Mouse (Mus musculus): ENCODE measurements around the gene Fkbpl. TPM values are rescaled to one million over a fixed set of nuclear protein-coding genes. Genes with fewer than 3 reads are reported as not detected.

Fkbpl gene
- 1.8 and 2.4 TPM in 2 replicates for polyA plus RNA-seq (2012; rRNA removed; ENCODE audit: low replicate concordance)

DNA sequence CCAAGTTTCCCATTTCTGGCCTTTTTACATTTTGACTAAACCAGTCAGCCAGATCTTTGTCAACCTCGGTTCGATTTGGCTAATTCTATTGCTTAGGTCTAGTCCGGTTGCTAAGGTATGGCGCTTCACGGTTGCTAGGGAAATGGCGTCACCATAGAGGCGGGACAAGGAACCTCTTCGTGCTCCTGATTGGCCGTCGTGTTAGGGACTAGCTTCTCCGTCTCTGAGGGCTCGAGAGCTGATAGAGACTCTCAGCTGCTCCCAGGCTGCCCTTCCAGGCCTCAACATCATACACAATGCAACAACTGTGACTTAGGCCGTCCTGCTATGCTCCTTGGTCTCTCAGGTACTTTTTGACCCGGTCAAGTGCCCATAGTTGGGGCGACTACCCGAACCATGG, at the start of gene Fkbpl:
Gene Fkbpl (plus strand): TSS at position 157 of the 400 bp plus-strand sequence.

DNA sequence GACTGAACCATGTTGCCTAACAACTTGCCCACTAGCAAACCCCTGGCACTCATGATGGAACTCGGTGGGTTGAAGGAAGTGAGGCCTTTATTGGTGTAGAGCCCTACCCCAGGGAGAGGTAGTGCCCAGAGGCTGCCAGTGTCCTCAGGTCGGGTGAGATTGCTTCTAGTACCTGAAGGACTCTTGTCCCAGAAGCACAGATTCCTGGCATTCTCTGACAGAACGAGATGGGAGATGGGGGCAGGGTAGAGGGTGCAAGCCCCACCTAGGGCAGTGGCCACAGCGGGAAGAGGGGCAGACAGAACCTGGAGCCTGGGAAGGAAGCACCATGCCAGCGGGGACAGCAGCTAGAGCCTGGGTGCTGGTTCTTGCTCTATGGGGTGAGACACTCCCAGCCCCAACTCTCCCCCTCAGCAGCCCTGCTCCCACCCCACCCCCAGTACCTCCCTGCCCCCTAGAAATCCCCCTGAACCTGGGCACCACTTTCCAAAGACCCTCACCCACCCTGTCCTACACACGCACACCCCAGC, 46.9 kb upstream of the Fkbpl start, which contains the start of gene Ager:
Gene Ager (plus strand): TSS at position 297 of the 530 bp plus-strand sequence.

GRCm38 (mm10) chr17:34603375-34604060, 41.0 kb upstream of the Fkbpl start, which contains the start of gene Rnf5:
Gene Rnf5 (minus strand): TSS chr17:34603690.

DNA sequence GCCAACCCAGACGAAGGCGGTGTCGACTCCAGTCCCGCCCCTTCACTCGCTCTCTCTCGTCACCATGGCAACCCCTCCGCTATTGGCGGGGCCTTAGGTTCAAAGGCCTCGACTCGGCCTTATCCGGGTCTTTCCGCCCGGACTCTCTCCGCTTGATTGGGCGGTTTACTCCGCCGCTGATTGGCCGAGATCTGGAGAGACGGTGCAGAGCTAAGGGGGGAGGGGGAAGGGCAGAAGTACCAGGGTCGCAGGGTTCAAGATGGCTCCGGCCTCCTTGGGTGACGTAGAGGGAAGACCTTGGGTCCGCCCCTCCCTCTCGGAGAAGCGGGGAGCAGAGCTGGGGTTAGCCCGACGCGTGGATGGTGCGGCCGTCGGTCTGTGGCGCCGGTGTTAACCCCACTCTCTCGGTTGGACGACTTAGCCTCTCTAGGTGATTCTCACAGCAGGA, 40.5 kb upstream of the Fkbpl start, which contains the start of gene Agpat1:
Gene Agpat1 (plus strand): TSS at position 202 of the 448 bp plus-strand sequence.

GRCm38 (mm10) chr17:34615871-34616270, 28.7 kb upstream of the Fkbpl start, which contains the start of gene Egfl8:
Gene Egfl8 (minus strand): TSS chr17:34615971.

DNA sequence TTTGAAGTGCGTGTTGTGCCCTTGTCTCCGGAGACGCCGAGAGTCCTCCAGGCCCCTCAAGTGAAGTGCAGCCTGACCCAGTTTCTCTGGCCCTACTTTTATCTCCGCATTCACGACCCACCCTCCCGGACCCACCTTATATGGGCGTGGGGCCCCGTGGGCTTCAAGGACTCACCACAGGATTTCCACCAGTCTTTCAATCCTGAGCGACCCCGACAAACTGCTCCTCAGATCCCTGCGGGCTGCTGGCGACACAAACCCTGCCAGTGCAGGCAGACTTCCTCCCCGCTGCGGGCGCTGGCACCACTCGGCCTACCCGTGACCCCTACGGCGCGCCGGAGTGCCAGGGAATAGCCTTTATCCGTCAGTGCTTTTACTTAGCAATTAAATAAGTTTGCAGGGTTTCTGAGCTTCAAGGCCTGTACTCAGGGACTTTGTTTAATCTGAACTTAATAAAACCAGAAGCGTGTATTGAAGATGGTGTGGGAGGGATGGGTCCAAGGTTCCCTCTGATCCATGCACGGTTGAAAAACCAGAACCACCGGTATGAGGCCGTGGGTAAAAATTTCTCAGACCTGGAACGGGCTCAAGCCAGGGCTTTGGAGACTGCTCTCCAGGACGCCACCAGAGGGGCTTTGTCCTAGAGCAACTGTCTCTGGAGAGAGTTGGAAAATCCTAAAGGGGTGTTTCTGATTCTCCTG, 16.5 kb upstream of the Fkbpl start, which contains the start of gene Ppt2:
Gene Ppt2 (minus strand): TSS at position 568 of the 701 bp plus-strand sequence.

DNA sequence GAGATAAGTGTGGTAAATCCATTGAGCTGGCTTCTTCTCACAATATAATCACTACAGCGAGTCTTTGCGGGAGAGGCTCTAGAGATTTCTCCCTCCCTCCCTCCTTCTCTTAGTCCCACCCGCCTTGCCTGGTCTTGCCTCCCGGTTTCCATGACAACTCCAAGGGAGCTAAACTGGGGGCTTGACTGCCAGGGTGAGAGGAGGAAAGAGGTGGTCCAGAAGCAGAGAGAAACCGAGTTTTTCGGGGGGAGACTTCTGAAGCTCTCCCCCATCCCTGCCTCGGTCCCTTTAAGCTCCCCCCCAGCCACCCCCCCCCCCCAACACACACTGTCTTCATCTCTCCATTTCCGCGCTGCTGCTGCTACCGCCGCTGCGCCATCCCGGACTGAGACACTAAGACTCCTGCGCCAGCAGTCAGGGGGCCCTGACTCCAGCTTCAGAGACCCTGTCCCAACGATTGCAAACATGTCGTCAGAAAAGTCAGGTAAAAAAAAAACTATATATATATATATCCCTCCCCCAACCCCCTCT, 15.3 kb upstream of the Fkbpl start, which contains the start of gene Prrt1:
Gene Prrt1 (plus strand): TSS at position 313 of the 531 bp plus-strand sequence.

DNA sequence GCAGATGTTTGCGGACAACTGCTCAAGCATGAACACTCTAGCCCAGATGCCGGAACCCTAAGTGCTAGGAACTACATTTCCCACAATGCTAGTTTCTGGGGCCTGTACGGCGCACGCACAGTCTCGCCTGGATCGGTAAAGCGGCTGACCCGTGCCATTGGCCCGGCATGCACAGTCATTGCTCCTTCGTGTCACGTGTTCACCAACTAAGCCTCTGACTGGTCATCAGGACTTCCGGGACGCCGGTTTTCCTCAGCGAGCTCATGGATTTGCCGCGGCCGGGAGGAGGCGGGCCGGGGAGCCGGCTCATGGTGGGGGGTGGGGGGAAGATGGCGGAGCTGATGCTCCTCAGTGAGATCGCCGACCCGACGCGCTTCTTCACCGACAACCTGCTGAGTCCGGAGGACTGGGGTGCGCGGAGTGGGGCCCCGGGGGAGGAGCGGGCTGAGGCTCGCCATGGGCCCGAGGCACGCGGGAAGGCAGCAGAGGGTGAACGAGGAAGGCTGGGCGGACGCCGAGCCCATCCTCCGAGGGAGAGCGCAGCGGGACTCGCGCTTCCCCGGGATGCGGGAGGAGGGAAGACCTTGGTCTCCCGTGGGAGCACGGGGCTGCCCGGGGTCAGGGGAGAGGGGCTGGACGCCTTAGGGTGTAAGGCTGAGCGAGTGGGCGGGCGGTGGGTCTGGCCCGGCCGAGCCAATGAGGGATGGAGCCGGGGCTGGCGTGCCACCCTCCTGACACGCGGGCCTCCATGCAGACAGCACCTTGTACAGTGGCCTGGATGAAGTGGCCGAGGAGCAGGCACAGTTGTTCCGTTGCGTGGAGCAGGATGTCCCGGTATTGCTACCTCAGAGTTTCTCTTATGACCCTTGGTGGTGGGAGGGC, 2.6 kb downstream of the Fkbpl start, which contains the start of gene Atf6b:
Gene Atf6b (plus strand): TSS at position 241 of the 882 bp plus-strand sequence.

GRCm38 (mm10) chr17:34670235-34670634, 25.7 kb downstream of the Fkbpl start, which contains the start of gene Tnxb:
Gene Tnxb (plus strand): TSS chr17:34670535.

Other genes starting within 250 kb of the Fkbpl start
- 0.07 and 0.15 TPM in 2 replicates for gene BC051142, start 245.9 kb upstream of the Fkbpl start, polyA plus RNA-seq (2012; rRNA removed; ENCODE audit: low replicate concordance)
- gene Btnl4, start 167.4 kb upstream of the Fkbpl start, polyA plus RNA-seq (2012; rRNA removed; ENCODE audit: low replicate concordance): 24.7 and 37.1 TPM in 2 replicates
- 36.6 and 66.8 TPM in 2 replicates for gene Btnl6, start 127.4 kb upstream of the Fkbpl start, polyA plus RNA-seq (2012; rRNA removed; ENCODE audit: low replicate concordance)
- gene Notch4, start 80.5 kb upstream of the Fkbpl start, polyA plus RNA-seq (2012; rRNA removed; ENCODE audit: low replicate concordance): 14.4 and 26.1 TPM in 2 replicates
- gene Gpsm3, start 55.0 kb upstream of the Fkbpl start, polyA plus RNA-seq (2012; rRNA removed; ENCODE audit: low replicate concordance): 6.9 and 13.4 TPM in 2 replicates
- 30.5 and 44.4 TPM in 2 replicates for gene Pbx2, start 53.5 kb upstream of the Fkbpl start, polyA plus RNA-seq (2012; rRNA removed; ENCODE audit: low replicate concordance)
- gene Ager, start 46.9 kb upstream of the Fkbpl start, polyA plus RNA-seq (2012; rRNA removed; ENCODE audit: low replicate concordance): 1.5 and 1.9 TPM in 2 replicates
- gene Rnf5, start 41.1 kb upstream of the Fkbpl start, polyA plus RNA-seq (2012; rRNA removed; ENCODE audit: low replicate concordance): 133 and 182 TPM in 2 replicates
- gene Agpat1, start 40.5 kb upstream of the Fkbpl start, polyA plus RNA-seq (2012; rRNA removed; ENCODE audit: low replicate concordance): 355 and 550 TPM in 2 replicates
- gene Egfl8, start 28.8 kb upstream of the Fkbpl start, polyA plus RNA-seq (2012; rRNA removed; ENCODE audit: low replicate concordance): 1.4 and 2.1 TPM in 2 replicates
- gene Ppt2, start 16.3 kb upstream of the Fkbpl start, polyA plus RNA-seq (2012; rRNA removed; ENCODE audit: low replicate concordance): 25.9 and 43.4 TPM in 2 replicates
- gene Prrt1, start 15.2 kb upstream of the Fkbpl start, polyA plus RNA-seq (2012; rRNA removed; ENCODE audit: low replicate concordance): 7.7 and 10.5 TPM in 2 replicates
- 67.2 and 71.2 TPM in 2 replicates for gene Atf6b, start 2.4 kb downstream of the Fkbpl start, polyA plus RNA-seq (2012; rRNA removed; ENCODE audit: low replicate concordance)
- gene Tnxb, start 25.8 kb downstream of the Fkbpl start, polyA plus RNA-seq (2012; rRNA removed; ENCODE audit: low replicate concordance): 10.1 and 15.3 TPM in 2 replicates
- 13.4 and 20.2 TPM in 2 replicates for gene C4b, start 99.1 kb downstream of the Fkbpl start, polyA plus RNA-seq (2012; rRNA removed; ENCODE audit: low replicate concordance)
- gene Cyp21a1, start 159.8 kb downstream of the Fkbpl start, polyA plus RNA-seq (2012; rRNA removed; ENCODE audit: low replicate concordance): 4.3 and 8.4 TPM in 2 replicates
- gene Stk19, start 192.2 kb downstream of the Fkbpl start, polyA plus RNA-seq (2012; rRNA removed; ENCODE audit: low replicate concordance): 55.2 and 59.8 TPM in 2 replicates
- 63.9 and 83.5 TPM in 2 replicates for gene Dxo, start 192.3 kb downstream of the Fkbpl start, polyA plus RNA-seq (2012; rRNA removed; ENCODE audit: low replicate concordance)
- gene Skiv2l, start 205.4 kb downstream of the Fkbpl start, polyA plus RNA-seq (2012; rRNA removed; ENCODE audit: low replicate concordance): 66.9 and 74.8 TPM in 2 replicates
- 14.9 and 36.1 TPM in 2 replicates for gene Nelfe, start 205.6 kb downstream of the Fkbpl start, polyA plus RNA-seq (2012; rRNA removed; ENCODE audit: low replicate concordance)
- gene Cfb, start 217.8 kb downstream of the Fkbpl start, polyA plus RNA-seq (2012; rRNA removed; ENCODE audit: low replicate concordance): 16.5 and 49.9 TPM in 2 replicates
- gene Zbtb12, start 234.7 kb downstream of the Fkbpl start, polyA plus RNA-seq (2012; rRNA removed; ENCODE audit: low replicate concordance): 6.2 and 6.7 TPM in 2 replicates
- not detected in 2 replicates for gene Gm20547, start 237.3 kb downstream of the Fkbpl start, polyA plus RNA-seq (2012; rRNA removed; ENCODE audit: low replicate concordance)

Data from duodenum, adult 2 months (tissue).